Comparison of ENCODE assay signal across 8 mouse cellular contexts in the genomic region with DNA sequence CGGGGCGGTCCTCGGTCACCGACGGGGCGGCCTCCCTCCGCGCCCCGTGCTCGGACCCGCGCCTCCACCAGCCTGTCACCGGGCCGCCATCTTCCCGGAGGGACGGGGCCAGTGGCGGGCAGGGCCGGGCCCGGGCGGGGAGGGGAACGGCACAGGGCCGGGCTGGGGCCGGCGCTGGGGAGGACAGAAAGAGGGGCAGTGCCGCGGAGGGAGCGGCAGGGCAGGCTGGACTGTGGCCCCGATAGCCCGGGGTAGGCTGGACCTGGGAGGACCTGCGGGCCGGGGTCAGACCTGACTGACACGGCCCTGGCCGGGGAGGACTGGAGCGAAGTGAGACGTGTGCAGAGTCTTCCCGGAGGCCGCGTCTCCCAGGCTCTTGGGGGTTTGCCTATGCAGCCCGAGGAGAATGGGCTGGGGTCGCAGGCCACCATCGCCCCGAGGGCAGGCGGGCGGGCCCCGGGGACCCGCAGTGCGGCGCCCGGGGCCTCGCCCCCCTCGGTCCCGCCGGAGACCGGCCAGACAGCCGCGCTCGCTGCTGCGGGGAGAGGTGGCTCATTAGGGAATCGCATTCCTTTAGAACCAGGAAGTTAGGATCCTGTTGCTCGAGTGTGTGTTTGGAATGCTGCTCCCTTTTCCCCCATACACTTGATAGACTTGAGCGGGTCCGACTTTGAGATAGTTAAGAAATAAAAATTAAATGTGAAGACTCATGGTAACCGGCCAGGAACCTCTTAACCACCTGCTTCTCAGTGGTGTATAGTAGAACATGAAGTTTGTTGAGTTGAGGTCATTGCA. TPM values are rescaled to one million over a fixed set of nuclear protein-coding genes. Genes with fewer than 3 reads are reported as not detected.
DNase-seq lines count a peak whose midpoint lies in the region; ATAC-seq lines count a peak whose summit lies in the region.

No protein-coding gene starts in this region.

- peak overlapping the region; percentile 98 for H3K4me2 ChIP-seq in hindbrain, embryonic 16.5 days (ENCODE audit: low read length)
- H3K4me2 ChIP-seq in limb, embryonic 15.5 days, result peak overlapping the region; percentile 90
- H3K4me2 ChIP-seq in midbrain, embryonic 13.5 days (replicated peaks), result peak overlapping the region; percentile 99
- H3K4me2 ChIP-seq in stomach, embryonic 16.5 days (ENCODE audit: low read depth, low read length), result peak overlapping the region; percentile 64

- H3K27me3 ChIP-seq in hindbrain, embryonic 16.5 days (replicated peaks; ENCODE audit: control insufficient read depth, insufficient read depth, low read length), result no peaks in the 10 kb centered on the region
- H3K27me3 ChIP-seq in limb, embryonic 15.5 days, result no peaks in the 10 kb centered on the region
- H3K27me3 ChIP-seq in midbrain, embryonic 13.5 days, result no peaks in the 10 kb centered on the region
- H3K27me3 ChIP-seq in stomach, embryonic 16.5 days (ENCODE audit: control insufficient read depth, insufficient read depth, low read length), result no peaks in the 10 kb centered on the region

- peak overlapping the region; percentile 94 for H3K9ac ChIP-seq in hindbrain, embryonic 16.5 days (ENCODE audit: low read depth, low read length)
- H3K9ac ChIP-seq in limb, embryonic 15.5 days, result peak overlapping the region; percentile 95
- peak overlapping the region; percentile 97 for H3K9ac ChIP-seq in midbrain, embryonic 13.5 days (replicated peaks)
- H3K9ac ChIP-seq in stomach, embryonic 16.5 days (ENCODE audit: low read length), result peak overlapping the region; percentile 93

- H3K36me3 ChIP-seq in hindbrain, embryonic 16.5 days (ENCODE audit: control insufficient read depth, insufficient read depth, low read length), result no peaks in the 10 kb centered on the region
- H3K36me3 ChIP-seq in limb, embryonic 15.5 days, result no peaks in the 10 kb centered on the region
- no peaks in the 10 kb centered on the region for H3K36me3 ChIP-seq in midbrain, embryonic 13.5 days
- H3K36me3 ChIP-seq in stomach, embryonic 16.5 days (ENCODE audit: control insufficient read depth, insufficient read depth, low read length), result no peaks in the 10 kb centered on the region

- peak overlapping the region; percentile 73 for H3K27ac ChIP-seq in brown adipose tissue, adult 24 weeks (replicated peaks; ENCODE audit: low read depth, low read length)
- H3K27ac ChIP-seq in hindbrain, embryonic 16.5 days (ENCODE audit: low read depth, low read length), result peak overlapping the region; percentile 92
- H3K27ac ChIP-seq in limb, embryonic 15.5 days, result peak overlapping the region; percentile 96
- H3K27ac ChIP-seq in midbrain, embryonic 13.5 days, result peak overlapping the region; percentile 91
- peak overlapping the region; percentile 98 for H3K27ac ChIP-seq in stomach, embryonic 16.5 days (ENCODE audit: low read length)

- H3K9me3 ChIP-seq in hindbrain, embryonic 16.5 days (ENCODE audit: control insufficient read depth, low read length), result no peaks in the 10 kb centered on the region
- no peaks in the 10 kb centered on the region for H3K9me3 ChIP-seq in limb, embryonic 15.5 days
- no peaks in the 10 kb centered on the region for H3K9me3 ChIP-seq in midbrain, embryonic 13.5 days
- H3K9me3 ChIP-seq in stomach, embryonic 16.5 days (replicated peaks; ENCODE audit: control insufficient read depth, low read length), result no peaks in the 10 kb centered on the region

- peak; percentile 46 for ATAC-seq in hindbrain, embryonic 16.5 days
- ATAC-seq in limb, embryonic 15.5 days (ENCODE audit: insufficient number of reproducible peaks, low FRiP score, low TSS enrichment, low read depth), result peak; percentile 35; the same call in 1 of the 2 replicates
- ATAC-seq in midbrain, embryonic 13.5 days, result peak; percentile 71
- ATAC-seq in stomach, embryonic 16.5 days (ENCODE audit: insufficient read depth, low FRiP score), result peak; percentile 68

- peak overlapping the region; percentile 90 for H3K4me3 ChIP-seq in brown adipose tissue, adult 24 weeks (ENCODE audit: insufficient read depth, low read depth, low read length)
- peak overlapping the region; percentile 99 for H3K4me3 ChIP-seq in hindbrain, embryonic 16.5 days (ENCODE audit: low read length)
- peak overlapping the region; percentile 96 for H3K4me3 ChIP-seq in limb, embryonic 15.5 days
- peak overlapping the region; percentile 99 for H3K4me3 ChIP-seq in midbrain, embryonic 13.5 days (replicated peaks)
- peak overlapping the region; percentile 99 for H3K4me3 ChIP-seq in stomach, embryonic 16.5 days (replicated peaks; ENCODE audit: low read length)

- no peaks in the 10 kb centered on the region for H3K4me1 ChIP-seq in brown adipose tissue, adult 24 weeks (ENCODE audit: control insufficient read depth, insufficient read depth, insufficient read length, low read length)
- peaks cover 14% of the 10 kb centered on the region for H3K4me1 ChIP-seq in hindbrain, embryonic 16.5 days (ENCODE audit: control insufficient read depth, insufficient read depth, low read depth, low read length)
- peaks cover 12% of the 10 kb centered on the region; the same call in 1 of the 2 replicates for H3K4me1 ChIP-seq in limb, embryonic 15.5 days
- H3K4me1 ChIP-seq in midbrain, embryonic 13.5 days (replicated peaks), result peaks cover 34% of the 10 kb centered on the region
- peaks cover 19% of the 10 kb centered on the region for H3K4me1 ChIP-seq in stomach, embryonic 16.5 days (ENCODE audit: control insufficient read depth, insufficient read depth, low read length)

- under 1% methylated on average over 49 of the region's 63 CpGs for WGBS in hindbrain, embryonic 16.5 days
- WGBS in limb, embryonic 15.5 days, result under 1% methylated on average over 54 of the region's 63 CpGs
- under 1% methylated on average over 63 of the region's 63 CpGs for WGBS in midbrain, embryonic 13.5 days
- 0% methylated on average over 62 of the region's 63 CpGs for WGBS in stomach, embryonic 16.5 days

- peak; percentile 24 for DNase-seq in layer of hippocampus, adult 9-11 months
- DNase-seq in layer of hippocampus, adult 11-12 months (ENCODE audit: low spot score), result no peak
- peak; percentile 21 for DNase-seq in forelimb bud, embryonic 11.5 days (ENCODE audit: low read depth, low spot score)

RNA-seq across cellular contexts. Expression of a gene that starts 0.7 kb away (rescaled TPM):
- 24.5 and 24.6 TPM in 2 replicates for polyA plus RNA-seq in brown adipose tissue, adult 24 weeks (2012; ENCODE audit: insufficient read depth, insufficient read length, missing spikeins)
- polyA plus RNA-seq in hindbrain, embryonic 16.5 days (2015; fragmentation: Nextera tagmentation; extraction: Ambion mirVana), result 35.0 and 39.2 TPM in 2 replicates
- 27.8 and 30.3 TPM in 2 replicates for polyA plus RNA-seq in limb, embryonic 15.5 days (2015; fragmentation: Nextera tagmentation; extraction: Ambion mirVana)
- polyA plus RNA-seq in midbrain, embryonic 13.5 days (2015; fragmentation: Nextera tagmentation; extraction: Ambion mirVana), result 34.1 and 36.1 TPM in 2 replicates
- 37.9 and 40.4 TPM in 2 replicates for polyA plus RNA-seq in stomach, embryonic 16.5 days (2015; fragmentation: Nextera tagmentation; extraction: Ambion mirVana)
